Mouse (Mus musculus) granulocyte monocyte progenitor cell, adult 5-6 weeks (primary cell): ENCODE results near the gene Thumpd2. TPM values are rescaled to one million over a fixed set of nuclear protein-coding genes. Genes with fewer than 3 reads are reported as not detected.

Experiments used
- ATAC-seq: replicated peaks from 2 replicates; pipeline ENCODE4 v1.8.0; 2016; ENCODE audit warnings: mild to moderate bottlenecking, moderate TSS enrichment, inconsistent platforms; ENCODE audit not compliant: poor library complexity, severe bottlenecking
- total RNA-seq, 2 experiments: library from RNA; stranded (forward) in 1 of 2; stranded (reverse) in 1 of 2; fragments of 200-712, 200-1000 nt in 1 of 2; fragments of >200 nt in 1 of 2; fragmentation: Nextera tagmentation in 1 of 2; gene quantifications; 2 replicates each; pipeline ENCODE4 v1.2.3; 2014 to 2017

Thumpd2 gene
- total RNA-seq, 2 experiments from 2014 or later = 8.4 to 11.3 TPM

DNA sequence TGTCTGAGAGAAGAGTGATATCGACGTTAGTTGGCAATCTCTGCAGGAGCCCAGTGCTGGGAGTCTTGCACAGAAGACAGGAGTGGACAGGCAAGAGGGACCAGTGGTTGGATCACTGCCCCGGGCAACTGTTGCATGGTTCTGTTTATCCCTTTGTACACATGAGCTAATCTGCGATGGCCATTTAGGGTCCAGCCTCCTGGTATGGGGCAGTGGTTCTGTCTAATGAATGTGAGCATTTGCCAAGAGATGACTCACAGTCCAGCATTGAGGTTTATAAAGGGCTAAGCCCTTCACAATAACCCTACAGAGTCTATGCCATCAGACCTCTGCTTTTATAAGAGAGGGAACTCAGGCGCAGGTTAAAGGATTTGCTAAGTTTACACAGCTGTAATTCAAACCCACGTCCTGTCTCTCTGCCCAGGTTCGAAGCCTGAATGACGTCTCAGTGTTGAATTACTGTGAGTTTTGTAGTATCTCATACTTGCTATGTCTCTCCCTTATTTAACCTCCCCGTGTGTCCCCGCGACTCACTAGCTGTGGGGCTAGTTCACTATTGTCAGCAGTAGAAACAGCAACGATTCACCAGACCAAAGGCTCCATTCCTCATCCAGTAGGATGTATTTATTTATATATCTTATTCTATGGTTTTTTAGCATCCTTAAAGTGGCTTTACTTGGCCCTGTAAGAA, 83.0 kb downstream of the Thumpd2 start:
- no peak for ATAC-seq

DNA sequence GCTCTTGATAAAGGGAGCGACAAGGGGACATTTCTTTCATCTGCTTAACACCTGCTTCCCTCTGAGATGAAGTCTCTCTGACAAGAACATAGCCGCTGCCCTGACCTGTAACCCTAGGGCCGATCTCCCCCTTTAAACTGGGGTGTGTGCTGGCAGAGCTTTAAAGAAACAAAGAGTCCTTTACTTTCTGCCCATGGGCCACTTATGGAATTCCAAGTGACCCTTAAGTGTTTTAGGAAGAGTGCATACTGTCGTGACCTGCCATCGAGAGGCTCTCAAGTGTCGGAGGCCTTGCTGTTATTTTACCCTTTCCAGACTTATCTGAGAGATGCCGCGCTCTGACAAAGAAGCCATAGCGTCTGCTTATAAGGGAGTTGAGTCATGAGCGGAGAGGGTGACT, 84.8 kb downstream of the Thumpd2 start:
- no peak for ATAC-seq

DNA sequence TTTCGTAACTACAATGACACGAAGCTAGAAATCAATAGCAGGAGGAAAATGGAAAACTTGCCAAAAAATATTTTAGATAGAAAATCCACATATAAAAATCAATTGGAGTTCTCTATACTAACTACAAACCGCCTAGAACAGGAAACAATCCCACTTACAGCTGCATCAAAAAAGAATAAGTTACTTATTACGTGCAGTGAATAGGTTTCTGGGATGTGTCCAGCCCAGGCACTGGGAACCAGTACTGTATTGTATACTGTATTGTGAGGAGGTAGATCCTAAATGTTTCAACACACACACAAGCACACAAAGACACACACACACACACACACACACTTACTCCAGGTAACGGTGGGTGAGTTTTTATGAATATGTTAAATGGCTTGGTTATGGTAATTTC, 87.6 kb downstream of the Thumpd2 start:
- no peak for ATAC-seq

Other genes with a start within 250 kb of the Thumpd2 start
- gene Tmem178, start 120.5 kb downstream of the Thumpd2 start, total RNA-seq (2014; fragmentation: Nextera tagmentation) = 0.47 TPM in 1 of 2 replicates, not detected in the other
- gene Tmem178, start 120.5 kb downstream of the Thumpd2 start, total RNA-seq (2017) = 2.0 and 2.6 TPM in 2 replicates